Mouse (Mus musculus) stomach, postnatal 0 days (tissue): ENCODE measurements around the gene Riok2.

Experiments used
- CTCF ChIP-seq: IDR thresholded peaks from 2 replicates; pipeline ENCODE4 v1.5.1; 2016; ENCODE audit warnings: antibody characterized with exemption, low read depth, mild to moderate bottlenecking, moderate library complexity
- EP300 ChIP-seq: optimal IDR thresholded peaks from 2 replicates; pipeline ENCODE3; 2016; ENCODE audit warnings: antibody characterized with exemption

- TF ChIP-seq CTCF (no peak), EP300 (no peak)
Measured at GRCm38 (mm10) chr17:17404811-17405544, 30.9 kb downstream of the Riok2 start.
